Comparison of ENCODE assay signal across 24 mouse cellular contexts in genomic region chr11:94818946-94819345, GRCm38 (mm10). TPM values are rescaled to one million over a fixed set of nuclear protein-coding genes. Genes with fewer than 3 reads are reported as not detected.
DNase-seq lines count a peak whose midpoint lies in the region; ATAC-seq and TF ChIP-seq lines count a peak whose summit lies in the region.
"Not testable (repeated sequence)": the region's sequence is repeated elsewhere in the genome, so short reads cannot be mapped to it uniquely, and the experiment has no call there.
"Had no signal": no experiment of that assay in that cellular context is flagged by ENCODE, and none has a peak within 500 bp of the region (broad histone marks: within the 10 kb centered on the region; RNA-seq: fewer than 3 reads in every experiment).

No protein-coding gene starts in this region.

- peak; percentile 43 for TF ChIP-seq CTCF in forebrain, postnatal 0 days (IDR thresholded peaks at IDR 0.05; ENCODE audit: low read depth)
- TF ChIP-seq CTCF in hindbrain, postnatal 0 days (IDR thresholded peaks at IDR 0.05; ENCODE audit: low read depth): peak; percentile 47; the same call in 1 of the 2 replicates
- peak; percentile 28; the same call in 1 of the 2 replicates for TF ChIP-seq CTCF in liver, embryonic 14.5 days (IDR thresholded peaks at IDR 0.05; ENCODE audit: low read depth)

- 0 out of 2 replicates have a peak, but pooled peaks have one; percentile 62 for ATAC-seq in common myeloid progenitor, adult 5-6 weeks (replicated peaks; ENCODE audit: low read depth, poor library complexity, severe bottlenecking)
- ATAC-seq in forebrain, postnatal 0 days; hindbrain, postnatal 0 days; liver, embryonic 14.5 days (ENCODE audit: insufficient read depth): not testable (repeated sequence)
- ATAC-seq in megakaryocyte-erythroid progenitor cell, adult 5-6 weeks (replicated peaks; ENCODE audit: low FRiP score, low TSS enrichment, poor library complexity, severe bottlenecking): peak; percentile 44; the same call in 1 of the 2 replicates

- not testable (repeated sequence) for H3K4me1 ChIP-seq in forebrain, postnatal 0 days (ENCODE audit: insufficient read depth); hindbrain, postnatal 0 days (ENCODE audit: insufficient read depth, low read length); liver, embryonic 14.5 days (replicated peaks; ENCODE audit: control insufficient read depth in 2 of 2, insufficient read depth in 2 of 2, low read length in 1 of 2)

- not testable (repeated sequence) for H3K4me3 ChIP-seq in forebrain, postnatal 0 days (ENCODE audit: low read depth, low read length); hindbrain, postnatal 0 days (ENCODE audit: low read length); liver, embryonic 14.5 days (ENCODE audit: insufficient read depth in 1 of 2, low read depth in 2 of 2, low read length in 2 of 2)

- not testable (repeated sequence) for H3K27ac ChIP-seq in forebrain, postnatal 0 days (ENCODE audit: low read depth, low read length); hindbrain, postnatal 0 days; liver, embryonic 14.5 days

- not testable (repeated sequence) for H3K36me3 ChIP-seq in forebrain, postnatal 0 days (ENCODE audit: insufficient read depth); hindbrain, postnatal 0 days (ENCODE audit: insufficient read depth, low read length); liver, embryonic 14.5 days (replicated peaks; ENCODE audit: control insufficient read depth, insufficient read depth, low read depth)

- TF ChIP-seq EP300 in liver, embryonic 14.5 days (IDR thresholded peaks at IDR 0.05; ENCODE audit: low read depth): not testable (repeated sequence)

- H3K4me2 ChIP-seq in forebrain, postnatal 0 days (ENCODE audit: low read depth); hindbrain, postnatal 0 days (ENCODE audit: low read depth, low read length); liver, embryonic 14.5 days (ENCODE audit: low read depth): not testable (repeated sequence)

- DNase-seq in R1 (ENCODE audit: low read depth, low spot score): peak; percentile 46
- DNase-seq in forebrain, postnatal 0 days: peak; percentile 7
- peak; percentile 41 for DNase-seq in hindbrain, postnatal 0 days (ENCODE audit: low spot score)
- not testable (repeated sequence) for DNase-seq in liver, embryonic 14.5 days (ENCODE audit: low read depth in 3 of 3, low spot score in 3 of 3)
- DNase-seq in thymus, postnatal 14 days: peak; percentile 11

- not testable (repeated sequence) for H3K9me3 ChIP-seq in forebrain, postnatal 0 days (ENCODE audit: low read length); hindbrain, postnatal 0 days (ENCODE audit: low read length); liver, embryonic 14.5 days (ENCODE audit: control insufficient read depth, low read length)

- not testable (repeated sequence) for H3K27me3 ChIP-seq in forebrain, postnatal 0 days (ENCODE audit: insufficient read depth, low read length); hindbrain, postnatal 0 days (ENCODE audit: insufficient read depth, low read length); liver, embryonic 14.5 days (ENCODE audit: control insufficient read depth, insufficient read depth, low read length)

- not testable (repeated sequence) for H3K9ac ChIP-seq in forebrain, postnatal 0 days; hindbrain, postnatal 0 days (replicated peaks; ENCODE audit: low read length); liver, embryonic 14.5 days (replicated peaks)

RNA-seq across cellular contexts. Expression of gene Tmem92, which starts 36.4 kb away (rescaled TPM):
- not detected in 2 replicates for total RNA-seq in common myeloid progenitor, adult 5-6 weeks (2017)
- total RNA-seq in forebrain, postnatal 0 days (2014; rRNA removed): not detected in 2 replicates
- polyA plus RNA-seq in forebrain, postnatal 0 days (2015; fragmentation: Nextera tagmentation; extraction: Ambion mirVana): 0.07 TPM in 1 of 2 replicates, not detected in the other
- not detected in 2 replicates for total RNA-seq in hindbrain, postnatal 0 days (2014; rRNA removed)
- polyA plus RNA-seq in hindbrain, postnatal 0 days (2015; fragmentation: Nextera tagmentation; extraction: Ambion mirVana): not detected in 2 replicates
- not detected in 2 replicates for polyA plus RNA-seq in liver, embryonic 14.5 days (2012; rRNA removed)
- polyA plus RNA-seq in liver, embryonic 14.5 days (2014; fragmentation: Nextera tagmentation; extraction: Ambion mirVana): not detected in 2 replicates
- not detected in 2 replicates for total RNA-seq in megakaryocyte-erythroid progenitor cell, adult 5-6 weeks (2014; fragmentation: Nextera tagmentation)
- total RNA-seq in megakaryocyte-erythroid progenitor cell, adult 5-6 weeks (2017): not detected in 2 replicates
- total RNA-seq: adrenal gland, adult 2 months; gastrocnemius, postnatal 25 days; layer of hippocampus, postnatal 10 days; megakaryocyte, adult 5-6 weeks had no signal
- polyA plus RNA-seq: adrenal gland, adult 2 months; CD4-positive, CD25-positive, alpha-beta regulatory T cell, adult 4 months; embryonic facial prominence, embryonic 10.5 days; erythroblast, embryonic 14.5 days; forebrain, embryonic 13.5 days; hindbrain, embryonic 12.5 days; intestine, embryonic 14.5 days; limb, embryonic 11.5 days; liver, embryonic 11.5 days; lung, embryonic 15.5 days; midbrain, embryonic 15.5 days; neural tube, embryonic 15.5 days; spleen, adult 2 months; stomach, embryonic 14.5 days had no signal
